Mouse (Mus musculus): ENCODE results near the gene Dnajb1. TPM values are rescaled to one million over a fixed set of nuclear protein-coding genes. Genes with fewer than 3 reads are reported as not detected.

Dnajb1 gene
- polyA plus RNA-seq, 1 experiment from 2014 or later, result 75.9 TPM

- ATAC-seq (replicated peaks; ENCODE audit: low FRiP score) (no peak), DNase-seq (ENCODE audit: low spot score) (peak; percentile 26)
- Histone ChIP-seq H3K9me3 (ENCODE audit: control insufficient read depth, low read length) (no peaks in the 10 kb centered on the region), H3K9ac (ENCODE audit: low read depth, low read length) (no peak overlapping the region), H3K4me1 (replicated peaks; ENCODE audit: control insufficient read depth, insufficient read depth, low read length) (peaks cover 30% of the 10 kb centered on the region), H3K4me3 (ENCODE audit: low read depth, low read length) (no peak overlapping the region), H3K36me3 (ENCODE audit: control insufficient read depth, insufficient read depth, low read length) (peaks cover 10% of the 10 kb centered on the region; the same call in 1 of the 2 replicates), H3K27me3 (replicated peaks; ENCODE audit: control insufficient read depth, insufficient read depth, low read length) (no peaks in the 10 kb centered on the region), H3K4me2 (no peak overlapping the region), H3K27ac (ENCODE audit: low read depth, low read length) (no peak overlapping the region; the same call in 1 of the 2 replicates)
- WGBS, result 60% methylated on average over 2 of the region's 4 CpGs
Measured at GRCm38 (mm10) chr8:83576516-83576895, 31.5 kb upstream of the Dnajb1 start.

GRCm38 (mm10) chr8:83576921-83577320 is 31.1 kb upstream of the Dnajb1 start:
- Histone ChIP-seq H3K9ac (ENCODE audit: low read depth, low read length) (no peak overlapping the region), H3K4me1 (replicated peaks; ENCODE audit: control insufficient read depth, insufficient read depth, low read length) (peaks cover 30% of the 10 kb centered on the region)

GRCm38 (mm10) chr8:83577384-83577791 is 30.6 kb upstream of the Dnajb1 start:
- Histone ChIP-seq H3K4me1 (replicated peaks; ENCODE audit: control insufficient read depth, insufficient read depth, low read length) (peaks cover 30% of the 10 kb centered on the region), H3K4me2 (no peak overlapping the region), H3K9ac (ENCODE audit: low read depth, low read length) (0 out of 2 replicates have a peak overlapping the region, but pooled peaks have one; percentile 28), H3K4me3 (ENCODE audit: low read depth, low read length) (no peak overlapping the region), H3K36me3 (ENCODE audit: control insufficient read depth, insufficient read depth, low read length) (peaks cover 6% of the 10 kb centered on the region; the same call in 1 of the 2 replicates), H3K27me3 (replicated peaks; ENCODE audit: control insufficient read depth, insufficient read depth, low read length) (no peaks in the 10 kb centered on the region), H3K9me3 (ENCODE audit: control insufficient read depth, low read length) (no peaks in the 10 kb centered on the region), H3K27ac (ENCODE audit: low read depth, low read length) (no peak overlapping the region)
- ATAC-seq (replicated peaks; ENCODE audit: low FRiP score) (no peak), DNase-seq (ENCODE audit: low spot score) (peak; percentile 30)
- WGBS, result 71% methylated on average over 9 of the region's 9 CpGs

More at GRCm38 (mm10) chr8:83576921-83577320, 31.1 kb upstream of the Dnajb1 start:
- WGBS, result 73% methylated on average over 4 of the region's 4 CpGs
- DNase-seq (ENCODE audit: low spot score), result peak; percentile 26
- Histone ChIP-seq H3K36me3 (ENCODE audit: control insufficient read depth, insufficient read depth, low read length) (peaks cover 6% of the 10 kb centered on the region; the same call in 1 of the 2 replicates), H3K4me3 (ENCODE audit: low read depth, low read length) (no peak overlapping the region), H3K4me2 (no peak overlapping the region), H3K9me3 (ENCODE audit: control insufficient read depth, low read length) (no peaks in the 10 kb centered on the region), H3K27me3 (replicated peaks; ENCODE audit: control insufficient read depth, insufficient read depth, low read length) (no peaks in the 10 kb centered on the region), H3K27ac (ENCODE audit: low read depth, low read length) (no peak overlapping the region)
- no peak for ATAC-seq (replicated peaks; ENCODE audit: low FRiP score)

- Histone ChIP-seq H3K27ac (ENCODE audit: low read depth, low read length) (no peak overlapping the region; the same call in 1 of the 2 replicates), H3K9me3 (ENCODE audit: control insufficient read depth, low read length) (no peaks in the 10 kb centered on the region), H3K4me1 (replicated peaks; ENCODE audit: control insufficient read depth, insufficient read depth, low read length) (peaks cover 30% of the 10 kb centered on the region), H3K4me2 (no peak overlapping the region), H3K27me3 (replicated peaks; ENCODE audit: control insufficient read depth, insufficient read depth, low read length) (no peaks in the 10 kb centered on the region), H3K36me3 (ENCODE audit: control insufficient read depth, insufficient read depth, low read length) (no peaks in the 10 kb centered on the region; the same call in 1 of the 2 replicates), H3K4me3 (ENCODE audit: low read depth, low read length) (no peak overlapping the region), H3K9ac (ENCODE audit: low read depth, low read length) (no peak overlapping the region; the same call in 1 of the 2 replicates)
- ATAC-seq (replicated peaks; ENCODE audit: low FRiP score) (no peak), DNase-seq (ENCODE audit: low spot score) (peak; percentile 30)
- WGBS, result 82% methylated on average over 17 of the region's 17 CpGs
Measured at GRCm38 (mm10) chr8:83578131-83579055, 29.6 kb upstream of the Dnajb1 start.

- H3K27ac ChIP-seq (ENCODE audit: low read depth, low read length), result no peak overlapping the region
Measured at GRCm38 (mm10) chr8:83579676-83580075, 28.3 kb upstream of the Dnajb1 start.

GRCm38 (mm10) chr8:83580826-83581225 is 27.2 kb upstream of the Dnajb1 start:
- Histone ChIP-seq H3K4me3 (ENCODE audit: low read depth, low read length) (no peak overlapping the region), H3K36me3 (ENCODE audit: control insufficient read depth, insufficient read depth, low read length) (peaks cover 8% of the 10 kb centered on the region), H3K27me3 (replicated peaks; ENCODE audit: control insufficient read depth, insufficient read depth, low read length) (no peaks in the 10 kb centered on the region), H3K27ac (ENCODE audit: low read depth, low read length) (no peak overlapping the region), H3K9me3 (ENCODE audit: control insufficient read depth, low read length) (no peaks in the 10 kb centered on the region), H3K9ac (ENCODE audit: low read depth, low read length) (no peak overlapping the region), H3K4me2 (no peak overlapping the region), H3K4me1 (replicated peaks; ENCODE audit: control insufficient read depth, insufficient read depth, low read length) (peaks cover 26% of the 10 kb centered on the region)
- WGBS, result 86% methylated on average over 8 of the region's 8 CpGs
- ATAC-seq (replicated peaks; ENCODE audit: low FRiP score) (no peak), DNase-seq (ENCODE audit: low spot score) (no peak)

More at GRCm38 (mm10) chr8:83579676-83580075, 28.3 kb upstream of the Dnajb1 start:
- H3K4me1 ChIP-seq (replicated peaks; ENCODE audit: control insufficient read depth, insufficient read depth, low read length), result peaks cover 30% of the 10 kb centered on the region
- no peak for ATAC-seq (replicated peaks; ENCODE audit: low FRiP score)
- H3K9me3 ChIP-seq (ENCODE audit: control insufficient read depth, low read length), result no peaks in the 10 kb centered on the region
- 88% methylated on average over 8 of the region's 8 CpGs for WGBS
- no peak overlapping the region for H3K9ac ChIP-seq (ENCODE audit: low read depth, low read length)
- peaks cover 8% of the 10 kb centered on the region; the same call in 1 of the 2 replicates for H3K36me3 ChIP-seq (ENCODE audit: control insufficient read depth, insufficient read depth, low read length)
- H3K4me2 ChIP-seq, result no peak overlapping the region
- no peaks in the 10 kb centered on the region for H3K27me3 ChIP-seq (replicated peaks; ENCODE audit: control insufficient read depth, insufficient read depth, low read length)
- no peak for DNase-seq (ENCODE audit: low spot score)
- no peak overlapping the region for H3K4me3 ChIP-seq (ENCODE audit: low read depth, low read length)

- ATAC-seq (replicated peaks; ENCODE audit: low FRiP score), result no peak
- 85% methylated on average over 8 of the region's 8 CpGs for WGBS
- H3K4me1 ChIP-seq (replicated peaks; ENCODE audit: control insufficient read depth, insufficient read depth, low read length), result peaks cover 12% of the 10 kb centered on the region; the same call in 1 of the 2 replicates
Measured at GRCm38 (mm10) chr8:83582226-83582625, 25.8 kb upstream of the Dnajb1 start.

GRCm38 (mm10) chr8:83583236-83583635 is 24.8 kb upstream of the Dnajb1 start:
- no peak for ATAC-seq (replicated peaks; ENCODE audit: low FRiP score)
- H3K9ac ChIP-seq (ENCODE audit: low read depth, low read length), result no peak overlapping the region
- H3K4me3 ChIP-seq (ENCODE audit: low read depth, low read length), result no peak overlapping the region
- WGBS, result 87% methylated on average over 15 of the region's 15 CpGs
- H3K27me3 ChIP-seq (replicated peaks; ENCODE audit: control insufficient read depth, insufficient read depth, low read length), result no peaks in the 10 kb centered on the region
- no peak for DNase-seq (ENCODE audit: low spot score)
- peaks cover 13% of the 10 kb centered on the region for H3K36me3 ChIP-seq (ENCODE audit: control insufficient read depth, insufficient read depth, low read length)
- H3K4me2 ChIP-seq, result no peak overlapping the region
- no peaks in the 10 kb centered on the region for H3K9me3 ChIP-seq (ENCODE audit: control insufficient read depth, low read length)
- no peak overlapping the region for H3K27ac ChIP-seq (ENCODE audit: low read depth, low read length)
- 0 out of 2 replicates have a peak, but pooled peaks cover 5% of the 10 kb centered on the region for H3K4me1 ChIP-seq (replicated peaks; ENCODE audit: control insufficient read depth, insufficient read depth, low read length)

More at GRCm38 (mm10) chr8:83582226-83582625, 25.8 kb upstream of the Dnajb1 start:
- H3K4me3 ChIP-seq (ENCODE audit: low read depth, low read length), result no peak overlapping the region
- no peak overlapping the region for H3K27ac ChIP-seq (ENCODE audit: low read depth, low read length)
- DNase-seq (ENCODE audit: low spot score), result no peak
- H3K9ac ChIP-seq (ENCODE audit: low read depth, low read length), result no peak overlapping the region
- no peaks in the 10 kb centered on the region for H3K27me3 ChIP-seq (replicated peaks; ENCODE audit: control insufficient read depth, insufficient read depth, low read length)
- no peak overlapping the region for H3K4me2 ChIP-seq
- no peaks in the 10 kb centered on the region for H3K9me3 ChIP-seq (ENCODE audit: control insufficient read depth, low read length)
- peaks cover 13% of the 10 kb centered on the region for H3K36me3 ChIP-seq (ENCODE audit: control insufficient read depth, insufficient read depth, low read length)
